Mouse (Mus musculus) kidney, adult 2 months (tissue): ENCODE measurements around the gene Rictor. TPM values are rescaled to one million over a fixed set of nuclear protein-coding genes. Genes with fewer than 3 reads are reported as not detected.

ENCODE experiments used
- DNase-seq: peaks from one replicate; pipeline ENCODE4 v3.0.0; 2021
- H3K27ac ChIP-seq: fragments of 200-500 bp; 2 replicates; pipeline ENCODE4 v1.5.1; 2012; ENCODE audit warnings: low read depth, low read length, control low read depth, inconsistent platforms; ENCODE audit not compliant: insufficient read depth
- H3K27me3 ChIP-seq: fragments of 200-500 bp; replicated peaks from 2 replicates; pipeline ENCODE4 v1.6.1; 2012; ENCODE audit warnings: mild to moderate bottlenecking, moderate library complexity, low read length, inconsistent platforms; ENCODE audit not compliant: control insufficient read depth, insufficient read depth
- H3K36me3 ChIP-seq: fragments of 200-500 bp; 2 replicates; pipeline ENCODE4 v1.6.1; 2012; ENCODE audit warnings: mild to moderate bottlenecking, moderate library complexity, low read length, inconsistent platforms; ENCODE audit not compliant: control insufficient read depth, insufficient read depth
- H3K4me1 ChIP-seq: fragments of 200-500 bp; 2 replicates; pipeline ENCODE4 v1.6.1; 2011; ENCODE audit warnings: low read length; ENCODE audit not compliant: control insufficient read depth, insufficient read depth
- H3K4me3 ChIP-seq: fragments of 200-500 bp; 2 replicates; pipeline ENCODE4 v1.5.1; 2011; ENCODE audit warnings: mild to moderate bottlenecking, low read depth, low read length, control low read depth; ENCODE audit not compliant: insufficient read depth
- CTCF ChIP-seq: fragments of 200-500 bp; conservative IDR thresholded peaks from 2 replicates; pipeline ENCODE4 v1.5.1; 2011; ENCODE audit warnings: low read depth, mild to moderate bottlenecking, control low read depth, low read length, moderate library complexity, mixed read lengths; ENCODE audit not compliant: insufficient read depth, insufficient read length
- POLR2A ChIP-seq: fragments of 200-500 bp; IDR thresholded peaks from one replicate; pipeline ENCODE4 v1.6.1; 2011; ENCODE audit warnings: low read depth, low read length, control low read depth
- WGBS: fragments of 180-500 bp; shearing (Covaris S2); methylation state at CpG from one replicate; pipeline ENCODE4 v1.1.7; 2018; 5-methylcytosine and 5-hydroxymethylcytosine counted together
- polyA plus RNA-seq: library from polyadenylated mRNA; depleted of rRNA; stranded (reverse); fragments of >200 nt; gene quantifications from 2 replicates; pipeline ENCODE4 v1.2.3, GENCODE M21; 2012

Rictor gene
- polyA plus RNA-seq, 1 experiment: 4.8 TPM

DNA sequence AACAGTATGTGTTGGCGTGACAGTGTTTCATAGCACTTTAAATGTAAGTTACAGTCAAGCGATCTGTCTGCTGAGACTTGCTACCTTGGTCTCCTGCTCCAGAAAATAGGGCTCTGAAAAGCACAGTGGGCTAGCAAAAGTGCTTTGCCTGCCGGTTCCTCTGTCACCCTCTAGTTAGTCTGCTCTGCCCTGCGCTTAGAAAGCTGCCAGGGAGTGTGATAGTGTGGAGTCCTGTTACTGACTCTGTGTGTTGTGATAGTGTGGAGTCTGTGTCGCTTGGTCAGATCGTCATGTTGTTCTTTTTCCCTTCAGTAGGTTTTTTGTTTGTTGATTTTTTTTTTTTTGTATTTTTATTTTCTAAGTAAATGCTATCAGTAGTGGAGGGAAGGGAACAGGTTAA is 7.1 kb downstream of the Rictor start:
- WGBS: 58% methylated on average over 6 of the region's 6 CpGs
- Histone ChIP-seq H3K27me3 (no peaks in the 10 kb centered on the region), H3K27ac (no peak overlapping the region), H3K4me1 (peaks cover 14% of the 10 kb centered on the region), H3K4me3 (no peak overlapping the region), H3K36me3 (no peaks in the 10 kb centered on the region)
- DNase-seq: no peak
- no peak for TF ChIP-seq CTCF
- no peak for TF ChIP-seq POLR2A

GRCm38 (mm10) chr15:6721385-6721784 is 13.2 kb downstream of the Rictor start:
- H3K4me3 ChIP-seq: no peak overlapping the region
- H3K27me3 ChIP-seq: no peaks in the 10 kb centered on the region
- DNase-seq: no peak
- 89% methylated on average over 2 of the region's 2 CpGs for WGBS
- H3K4me1 ChIP-seq: peaks cover 1% of the 10 kb centered on the region; the same call in 1 of the 2 replicates
- no peaks in the 10 kb centered on the region for H3K36me3 ChIP-seq
- no peak overlapping the region for H3K27ac ChIP-seq
- TF ChIP-seq CTCF: no peak
- no peak for TF ChIP-seq POLR2A

DNA sequence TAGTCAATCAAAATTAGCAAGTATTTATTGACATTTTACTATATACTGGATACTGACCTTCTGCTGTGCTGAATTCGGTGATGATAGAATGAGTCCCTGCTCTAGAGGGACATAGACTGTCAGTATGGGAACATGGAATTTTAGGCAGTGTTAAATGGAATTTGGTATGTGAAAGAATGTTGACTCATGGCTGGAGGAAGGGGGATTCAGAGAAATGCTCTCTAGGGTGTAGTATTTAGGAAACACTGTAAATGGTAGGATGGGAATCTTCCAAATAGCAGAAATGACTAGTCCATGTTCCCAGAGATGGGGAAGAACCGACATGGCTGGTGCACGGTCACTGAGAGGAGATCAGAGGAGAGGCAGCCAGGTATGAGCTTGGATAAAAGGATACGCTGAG is 13.6 kb downstream of the Rictor start:
- Histone ChIP-seq H3K4me3 (no peak overlapping the region), H3K27me3 (no peaks in the 10 kb centered on the region), H3K4me1 (peaks cover 4% of the 10 kb centered on the region; the same call in 1 of the 2 replicates), H3K36me3 (no peaks in the 10 kb centered on the region), H3K27ac (no peak overlapping the region)
- TF ChIP-seq POLR2A (no peak), CTCF (no peak)
- 79% methylated on average over 4 of the region's 4 CpGs for WGBS
- no peak for DNase-seq

GRCm38 (mm10) chr15:6722405-6723176 is 14.4 kb downstream of the Rictor start:
- DNase-seq: no peak
- Histone ChIP-seq H3K27me3 (no peaks in the 10 kb centered on the region), H3K4me1 (peaks cover 4% of the 10 kb centered on the region; the same call in 1 of the 2 replicates), H3K4me3 (no peak overlapping the region), H3K36me3 (no peaks in the 10 kb centered on the region), H3K27ac (no peak overlapping the region)
- TF ChIP-seq POLR2A: no peak
- no peak for TF ChIP-seq CTCF
- 83% methylated on average over 11 of the region's 11 CpGs for WGBS

GRCm38 (mm10) chr15:6723338-6723737 is 15.2 kb downstream of the Rictor start:
- DNase-seq: no peak
- no peaks in the 10 kb centered on the region for H3K36me3 ChIP-seq
- H3K4me3 ChIP-seq: no peak overlapping the region
- no peaks in the 10 kb centered on the region for H3K27me3 ChIP-seq
- TF ChIP-seq POLR2A (no peak), CTCF (no peak)
- no peak overlapping the region for H3K27ac ChIP-seq
- peaks cover 4% of the 10 kb centered on the region; the same call in 1 of the 2 replicates for H3K4me1 ChIP-seq

GRCm38 (mm10) chr15:6724442-6724841 is 16.3 kb downstream of the Rictor start:
- WGBS: 79% methylated on average over 1 of the region's 1 CpGs
- Histone ChIP-seq H3K27me3 (no peaks in the 10 kb centered on the region), H3K4me1 (peaks cover 4% of the 10 kb centered on the region; the same call in 1 of the 2 replicates), H3K4me3 (no peak overlapping the region), H3K27ac (no peak overlapping the region), H3K36me3 (no peaks in the 10 kb centered on the region)
- no peak for DNase-seq
- TF ChIP-seq POLR2A (no peak), CTCF (no peak)

DNA sequence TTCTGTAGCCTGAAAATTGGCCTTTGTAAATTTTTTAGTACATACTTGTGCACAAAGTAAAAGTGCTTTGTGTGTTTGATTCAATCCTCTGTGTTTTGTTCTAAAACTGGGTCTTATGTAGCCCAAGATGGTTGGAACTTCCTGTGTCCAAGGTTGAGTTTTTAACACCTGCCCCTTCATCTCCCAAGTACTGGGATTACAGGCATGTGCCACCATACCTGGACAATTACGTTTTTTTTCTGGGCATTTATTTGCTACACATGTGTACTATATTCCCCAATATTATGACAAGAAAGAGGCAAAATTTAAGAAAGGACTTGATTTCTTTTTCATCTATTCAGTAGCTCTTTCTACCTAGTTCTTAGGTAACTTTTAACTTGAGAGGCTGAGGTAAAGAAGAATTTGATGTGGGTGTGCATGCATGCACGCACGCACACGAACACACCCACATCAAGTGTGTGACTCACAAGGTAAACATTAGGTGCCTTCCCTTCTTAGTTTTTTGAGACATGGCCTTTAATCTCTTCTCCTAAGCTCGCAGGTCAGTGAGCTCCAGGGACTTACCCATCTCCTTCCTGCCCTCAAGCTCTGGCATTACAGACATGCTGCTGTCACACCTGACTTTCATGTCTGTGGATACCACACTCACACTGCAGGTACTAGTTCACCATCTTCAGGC is 18.1 kb downstream of the Rictor start:
- Histone ChIP-seq H3K4me1 (peaks cover 4% of the 10 kb centered on the region; the same call in 1 of the 2 replicates), H3K4me3 (no peak overlapping the region), H3K27ac (no peak overlapping the region), H3K27me3 (no peaks in the 10 kb centered on the region), H3K36me3 (no peaks in the 10 kb centered on the region)
- TF ChIP-seq CTCF (no peak), POLR2A (no peak)
- no peak for DNase-seq
- 47% methylated on average over 5 of the region's 5 CpGs for WGBS
